Mouse (Mus musculus) gastrocnemius, adult 18-20 months (tissue): ENCODE measurements around the gene Fchsd2. TPM values are rescaled to one million over a fixed set of nuclear protein-coding genes. Genes with fewer than 3 reads are reported as not detected.

Source experiments
- DNase-seq: peaks from one replicate; pipeline ENCODE4 v3.0.0; 2021; ENCODE audit warnings: low spot score
- total RNA-seq, 2 experiments: library from RNA; stranded (reverse); gene quantifications; 2 replicates each; pipeline ENCODE4 v1.2.3; 2021

The Fchsd2 gene
- total RNA-seq, 2 experiments from 2014 or later, result 5.2 to 6.3 TPM

DNA sequence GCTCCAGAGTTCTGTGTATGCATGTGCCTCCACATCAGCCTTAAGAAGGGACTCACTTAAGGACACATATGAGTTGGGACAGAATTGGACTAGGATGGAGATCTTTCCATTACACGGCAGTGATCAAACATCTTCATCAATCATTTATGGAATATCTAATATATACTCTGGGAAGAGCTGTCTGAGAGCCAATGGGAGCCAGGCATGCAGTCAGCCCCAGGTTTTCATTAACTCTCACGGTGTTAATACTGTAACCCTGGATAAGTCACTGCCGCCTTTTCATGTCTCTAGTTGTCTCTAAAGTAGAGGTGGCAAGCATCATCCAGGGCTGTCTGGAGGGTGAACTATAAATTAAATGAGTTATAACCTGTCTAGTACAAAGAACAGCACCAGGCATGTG lies 220.4 kb downstream of the Fchsd2 start:
- no peak for DNase-seq

DNA sequence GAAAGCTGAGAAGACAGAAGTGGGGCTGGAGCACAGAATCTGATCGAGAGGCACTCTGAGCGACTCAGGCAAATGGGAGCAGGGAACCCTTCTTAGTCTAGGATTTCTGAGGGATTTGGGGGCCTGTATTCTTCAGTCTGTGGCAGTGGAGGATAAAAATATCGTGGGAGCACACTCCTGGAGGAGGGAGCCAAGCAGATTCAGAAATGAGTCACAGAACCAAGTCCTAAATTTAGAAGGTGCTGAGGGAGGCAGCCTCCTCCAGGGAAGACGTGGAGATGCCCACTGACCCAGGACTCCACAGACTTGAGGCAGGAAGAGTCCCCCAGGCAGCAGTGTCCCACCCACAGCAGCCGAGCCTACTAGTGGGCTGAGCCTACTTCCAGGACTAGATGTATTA lies 221.7 kb downstream of the Fchsd2 start:
- no peak for DNase-seq

- no peak for DNase-seq
Observed at GRCm38 (mm10) chr7:101315699-101316098, 223.0 kb downstream of the Fchsd2 start.

DNA sequence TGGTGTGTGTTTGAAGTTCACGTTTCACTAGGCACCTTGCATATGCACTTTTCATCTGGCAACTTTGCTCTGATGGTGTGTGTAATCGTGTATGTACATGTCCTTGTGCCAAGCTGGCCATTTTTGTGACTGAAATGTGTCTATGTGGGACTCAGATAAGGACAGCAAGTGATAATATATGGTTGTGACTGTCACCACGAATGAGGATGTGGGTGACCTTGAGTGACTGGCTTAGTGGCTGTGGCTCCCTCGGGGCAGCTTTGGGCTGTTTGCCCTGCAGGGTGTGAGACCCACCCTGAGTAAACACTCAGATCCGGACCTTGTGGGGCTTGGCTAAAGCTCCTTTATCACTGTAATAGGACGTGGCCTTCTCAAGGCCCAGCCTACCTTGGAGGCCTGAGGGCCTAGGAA lies 223.9 kb downstream of the Fchsd2 start:
- DNase-seq, result no peak

- no peak for DNase-seq
Observed at GRCm38 (mm10) chr7:101317014-101317413, 224.4 kb downstream of the Fchsd2 start, which contains the start of gene Stard10. Stard10 (plus strand) TSS chr7:101317086.

DNA sequence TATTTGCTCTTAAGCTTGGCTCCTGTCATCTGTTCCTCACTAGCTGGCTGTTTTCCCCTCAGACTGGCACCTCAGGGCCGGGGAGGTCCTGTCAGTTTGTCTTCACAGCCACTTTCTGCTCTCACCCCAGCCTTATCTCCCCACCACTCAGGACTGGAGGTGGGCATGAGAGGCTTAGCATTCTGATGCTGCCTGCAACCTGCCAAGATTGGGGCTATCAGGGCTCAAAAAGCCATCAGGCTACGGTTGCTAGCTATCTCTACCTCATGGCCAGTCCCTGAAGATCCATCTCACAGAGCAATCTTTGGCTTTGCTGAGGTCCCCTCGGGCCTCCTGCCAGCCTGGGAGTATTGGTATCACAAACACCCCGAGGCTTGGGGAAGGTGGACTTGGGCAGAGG lies 226.2 kb downstream of the Fchsd2 start:
- no peak for DNase-seq

DNA sequence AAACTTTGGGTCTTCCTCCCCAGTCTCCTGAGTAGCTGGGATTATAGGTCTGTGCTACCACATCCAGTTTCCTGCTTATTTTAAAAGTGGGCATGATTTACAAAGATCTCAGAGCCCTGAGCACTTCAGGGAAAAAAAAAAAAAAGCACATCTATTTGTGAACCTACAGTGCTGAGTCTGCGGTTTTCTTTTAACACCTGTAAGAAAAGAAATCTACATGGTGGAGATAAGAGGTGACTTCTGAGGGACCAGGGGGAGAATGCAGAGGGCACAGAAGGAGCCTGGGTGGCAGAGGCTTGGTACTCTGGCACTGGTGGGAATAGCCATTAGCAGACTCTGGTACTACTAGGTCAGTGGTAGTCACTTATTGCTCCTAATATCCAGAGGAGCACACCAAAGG lies 227.1 kb downstream of the Fchsd2 start:
- no peak for DNase-seq

DNA sequence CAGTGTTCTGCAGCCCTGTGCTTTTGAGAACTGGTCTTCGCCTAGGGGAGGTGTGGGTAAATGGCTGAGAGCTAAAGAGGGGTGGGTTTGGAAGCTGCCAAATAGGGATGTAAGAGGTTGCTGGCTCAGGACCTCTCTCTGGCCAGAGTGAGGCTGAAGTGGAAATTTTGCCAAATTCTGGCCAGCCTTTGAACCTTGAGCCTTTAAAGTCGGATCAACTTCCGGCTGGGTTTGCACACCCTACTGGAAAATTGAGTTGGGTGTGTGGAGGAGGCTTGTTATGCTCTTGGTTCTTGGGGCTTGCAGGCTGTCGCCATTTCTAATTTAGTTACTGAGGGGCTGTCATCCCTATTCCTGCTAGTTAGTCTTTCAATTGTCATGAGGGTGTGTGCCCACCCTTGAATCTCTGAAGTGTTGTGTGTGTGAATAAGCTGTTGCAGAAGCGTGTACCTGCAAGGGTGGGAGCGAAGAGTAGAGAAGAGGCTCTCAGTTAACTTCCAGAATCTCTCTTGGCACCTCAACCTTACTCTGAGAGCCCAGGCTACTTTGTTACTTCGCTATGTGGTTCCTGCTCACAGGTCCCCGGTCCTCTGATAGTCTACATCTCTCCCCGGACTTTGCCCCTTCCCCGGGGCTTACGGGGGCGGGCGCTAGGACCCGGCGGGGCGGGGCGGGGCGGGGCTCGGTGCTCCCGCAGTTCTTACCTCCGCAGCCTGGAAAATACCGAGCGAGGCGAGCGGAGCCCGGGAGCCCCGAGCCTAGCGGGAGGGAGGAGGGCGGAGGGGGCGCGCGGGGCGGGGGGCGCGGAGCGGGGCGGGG lies 227.9 kb downstream of the Fchsd2 start:
- DNase-seq, result no peak

GRCm38 (mm10) chr7:101321218-101321827 lies 228.7 kb downstream of the Fchsd2 start:
- no peak for DNase-seq

DNA sequence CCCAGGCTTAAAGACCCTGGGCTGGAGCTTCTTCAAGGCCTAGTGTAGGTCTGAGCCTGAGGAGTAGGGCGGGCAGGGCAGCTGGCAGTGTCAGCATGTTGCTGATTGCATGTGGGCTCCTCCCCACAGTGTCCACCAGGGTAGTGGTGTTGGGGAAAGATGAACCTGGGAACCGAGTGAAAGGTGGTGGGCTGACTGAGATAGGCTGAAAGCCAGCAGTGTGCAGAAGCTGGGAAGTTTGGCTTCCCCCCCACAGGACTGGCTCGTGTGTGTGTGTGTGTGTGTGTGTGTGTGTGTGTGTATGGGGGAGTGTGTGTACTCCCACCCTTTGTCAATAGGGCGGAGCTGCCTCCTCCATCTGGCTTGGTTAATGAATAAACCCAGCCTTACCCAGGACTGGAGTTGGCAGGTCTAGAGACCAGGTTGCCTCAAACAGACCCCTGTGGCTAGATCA lies 230.5 kb downstream of the Fchsd2 start:
- DNase-seq, result no peak

DNA sequence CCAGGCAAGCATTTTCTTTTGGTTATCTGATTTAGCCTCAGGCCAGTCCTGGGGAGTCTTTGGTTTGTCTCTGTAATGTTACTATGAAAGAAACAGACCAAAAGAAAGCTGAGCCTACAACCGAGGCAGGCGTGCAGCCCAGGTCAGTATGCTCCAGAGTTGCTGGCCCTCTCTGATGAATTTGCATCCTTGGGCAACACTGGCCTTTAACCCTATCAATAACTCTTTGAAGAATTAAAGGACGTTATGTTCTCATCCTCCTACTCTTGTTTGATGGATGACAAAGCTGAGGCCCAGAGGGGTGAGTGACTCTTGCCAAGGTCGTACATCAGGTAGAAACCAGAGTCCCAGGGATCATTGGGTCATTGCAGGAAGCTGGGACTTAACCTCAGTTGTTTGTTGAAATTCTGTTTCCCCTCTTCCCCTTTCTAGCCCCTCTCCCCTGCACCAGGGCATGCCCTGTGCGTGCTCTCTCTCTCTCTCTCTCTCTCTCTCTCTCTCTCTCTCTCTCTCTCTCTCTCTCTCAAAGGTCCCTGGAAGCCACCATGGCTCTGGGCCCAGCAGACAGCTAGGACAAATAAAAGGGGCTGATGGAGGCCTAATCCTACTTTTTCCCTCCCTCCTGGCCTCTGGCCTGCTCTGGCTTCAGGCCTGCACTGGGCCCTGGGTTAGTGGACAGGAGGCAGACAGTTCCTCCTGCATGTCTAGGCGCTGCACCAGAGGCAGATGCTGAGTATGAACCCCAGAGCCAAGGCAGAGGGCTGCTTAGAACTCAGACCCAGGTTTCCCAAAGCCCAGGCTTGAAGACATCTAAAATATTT lies 231.7 kb downstream of the Fchsd2 start:
- DNase-seq, result no peak

- no peak for DNase-seq
Observed at GRCm38 (mm10) chr7:101326006-101326405, 233.3 kb downstream of the Fchsd2 start.

GRCm38 (mm10) chr7:101327263-101327662 lies 234.6 kb downstream of the Fchsd2 start:
- no peak for DNase-seq

DNA sequence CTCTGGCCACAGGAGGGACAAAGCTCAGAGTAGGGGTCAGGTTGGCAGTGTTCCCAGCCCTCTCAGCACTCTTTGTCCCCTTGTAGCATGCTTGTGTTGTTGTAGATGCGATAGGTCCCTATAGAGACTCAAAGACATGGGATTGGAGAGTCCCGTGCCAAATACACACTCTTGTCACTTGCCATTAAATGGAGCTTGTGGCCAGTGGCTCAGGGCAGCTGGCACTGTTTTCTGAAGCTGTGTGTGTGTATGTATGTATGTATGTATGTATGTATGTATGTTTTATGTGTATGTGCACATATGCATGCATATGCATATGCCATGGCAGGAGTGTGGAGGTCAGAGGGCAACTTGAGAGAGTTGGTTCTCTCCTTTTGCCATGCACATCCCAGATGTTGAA lies 235.1 kb downstream of the Fchsd2 start:
- DNase-seq, result no peak

GRCm38 (mm10) chr7:101328621-101329158 lies 236.0 kb downstream of the Fchsd2 start:
- DNase-seq, result no peak

GRCm38 (mm10) chr7:101329606-101330005 lies 236.9 kb downstream of the Fchsd2 start:
- no peak for DNase-seq

- DNase-seq, result no peak
Observed at GRCm38 (mm10) chr7:101330074-101330840, 237.6 kb downstream of the Fchsd2 start.

- DNase-seq, result no peak
Observed at GRCm38 (mm10) chr7:101330841-101331173, 238.1 kb downstream of the Fchsd2 start.

DNA sequence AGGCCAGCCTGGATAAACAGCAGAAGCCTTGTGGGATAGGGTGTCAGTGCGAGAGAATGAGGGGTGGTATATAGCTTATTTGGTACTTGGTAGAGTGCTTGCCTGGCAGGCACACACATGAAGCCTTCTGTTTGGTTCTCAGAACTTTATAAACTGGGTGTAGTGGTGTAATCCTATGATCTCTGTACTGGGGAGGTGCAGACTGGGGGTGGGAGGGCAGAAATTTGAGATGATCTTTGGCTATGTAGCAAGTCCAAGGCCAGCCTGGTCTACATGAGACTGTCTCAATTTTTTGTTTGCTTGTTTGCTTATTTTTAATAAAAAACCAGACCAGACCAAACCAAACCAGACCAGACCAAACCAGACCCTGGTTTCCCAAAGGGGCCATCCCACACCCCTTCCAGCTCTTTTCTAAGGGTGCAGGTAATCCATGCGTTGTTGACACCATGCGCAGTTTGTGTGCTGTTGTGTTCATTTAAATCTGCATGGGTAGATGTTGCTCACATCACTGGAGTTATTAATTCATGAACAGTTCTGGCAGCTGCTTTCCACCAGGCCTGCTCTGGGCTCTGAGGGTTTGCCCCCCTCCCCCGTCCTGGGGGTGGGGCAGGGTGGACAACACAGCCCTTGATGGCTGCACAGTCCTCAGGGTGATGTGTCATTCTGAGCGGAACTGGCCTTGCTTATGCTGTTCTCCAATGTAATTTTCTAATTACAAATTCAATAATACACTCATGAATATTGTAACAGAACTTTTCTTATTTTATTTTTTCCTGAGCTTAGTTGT lies 239.6 kb downstream of the Fchsd2 start:
- DNase-seq, result no peak
